Mouse (Mus musculus) midbrain, embryonic 15.5 days (tissue): ENCODE results near the gene Cpsf7. TPM values are rescaled to one million over a fixed set of nuclear protein-coding genes. Genes with fewer than 3 reads are reported as not detected.

Experiments used
- ATAC-seq: fragments of 200-750 bp; cut with Nextera tagmentation; replicated peaks from 2 replicates; pipeline ENCODE4 v1.8.0; 2017; ENCODE audit warnings: moderate TSS enrichment
- H3K27ac ChIP-seq: fragments of 300-500 bp; sonication (generic); 2 replicates; pipeline ENCODE4 v1.5.1; 2015; ENCODE audit warnings: mild to moderate bottlenecking, inconsistent platforms
- H3K27me3 ChIP-seq: fragments of 300-500 bp; sonication (generic); replicated peaks from 2 replicates; pipeline ENCODE4 v1.6.1; 2015; ENCODE audit warnings: inconsistent platforms
- H3K36me3 ChIP-seq: fragments of 300-500 bp; sonication (generic); replicated peaks from 2 replicates; pipeline ENCODE4 v1.6.1; 2015; ENCODE audit warnings: inconsistent platforms
- H3K4me1 ChIP-seq: fragments of 300-500 bp; sonication (generic); 2 replicates; pipeline ENCODE4 v1.6.1; 2015; ENCODE audit warnings: inconsistent platforms
- H3K4me2 ChIP-seq: fragments of 300-500 bp; sonication (generic); 2 replicates; pipeline ENCODE4 v1.6.1; 2015; ENCODE audit warnings: inconsistent platforms, mild to moderate bottlenecking, moderate library complexity
- H3K4me3 ChIP-seq: fragments of 300-500 bp; sonication (generic); 2 replicates; pipeline ENCODE4 v1.5.1; 2015; ENCODE audit warnings: mild to moderate bottlenecking, inconsistent platforms
- H3K9ac ChIP-seq: fragments of 300-500 bp; sonication (generic); 2 replicates; pipeline ENCODE4 v1.6.1; 2015; ENCODE audit warnings: mild to moderate bottlenecking, inconsistent platforms
- H3K9me3 ChIP-seq: fragments of 300-500 bp; sonication (generic); 2 replicates; pipeline ENCODE4 v1.6.1; 2016; ENCODE audit warnings: inconsistent platforms
- WGBS: fragments of 180-500 bp; shearing (Covaris S2); methylation state at CpG from one replicate; pipeline ENCODE4 v1.1.7; 2015; ENCODE audit warnings: mixed read lengths; 5-methylcytosine and 5-hydroxymethylcytosine counted together
- polyA plus RNA-seq: library from polyadenylated mRNA; unstranded; fragments of >200 nt; fragmentation: Nextera tagmentation; extraction: Ambion mirVana; gene quantifications from 2 replicates; pipeline ENCODE4 v1.2.1, GENCODE M21; 2015

The Cpsf7 gene
- polyA plus RNA-seq, 1 experiment from 2014 or later = 58.9 TPM

- Histone ChIP-seq H3K9ac (no peak overlapping the region), H3K27me3 (no peaks in the 10 kb centered on the region), H3K4me1 (no peaks in the 10 kb centered on the region), H3K36me3 (no peaks in the 10 kb centered on the region), H3K4me3 (no peak overlapping the region), H3K27ac (no peak overlapping the region), H3K9me3 (no peaks in the 10 kb centered on the region), H3K4me2 (no peak overlapping the region)
- no peak for ATAC-seq
- WGBS = 66% methylated on average over 5 of the region's 5 CpGs
These were observed 37.3 kb downstream of the Cpsf7 start for GRCm38 (mm10) chr19:10562351-10562750.

DNA sequence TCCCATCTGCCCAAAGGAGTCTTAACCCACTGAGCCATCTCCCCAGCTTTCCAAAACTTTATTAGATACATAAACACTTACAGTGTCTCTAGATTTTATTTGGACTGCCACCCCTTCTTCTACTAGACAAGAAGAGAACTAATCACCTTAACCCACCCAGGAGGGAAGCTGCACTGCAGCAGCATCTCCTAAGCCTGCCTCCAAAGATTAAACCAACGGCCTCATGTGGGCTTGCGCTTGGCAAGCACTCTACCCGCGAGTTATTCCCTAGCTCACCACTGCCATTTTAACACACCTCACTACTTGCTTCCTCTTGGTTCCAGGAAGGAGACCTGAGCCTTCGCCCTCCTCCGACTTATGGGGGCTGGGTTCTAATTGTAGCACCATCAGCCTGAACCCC lies 39.2 kb downstream of the Cpsf7 start:
- 0 out of 2 replicates have a peak, but pooled peaks cover 4% of the 10 kb centered on the region for H3K36me3 ChIP-seq
- H3K4me2 ChIP-seq = no peak overlapping the region
- H3K27me3 ChIP-seq = no peaks in the 10 kb centered on the region
- H3K9ac ChIP-seq = no peak overlapping the region
- no peaks in the 10 kb centered on the region for H3K4me1 ChIP-seq
- H3K4me3 ChIP-seq = no peak overlapping the region
- no peaks in the 10 kb centered on the region for H3K9me3 ChIP-seq
- WGBS = 79% methylated on average over 6 of the region's 6 CpGs
- no peak for ATAC-seq
- H3K27ac ChIP-seq = no peak overlapping the region

DNA sequence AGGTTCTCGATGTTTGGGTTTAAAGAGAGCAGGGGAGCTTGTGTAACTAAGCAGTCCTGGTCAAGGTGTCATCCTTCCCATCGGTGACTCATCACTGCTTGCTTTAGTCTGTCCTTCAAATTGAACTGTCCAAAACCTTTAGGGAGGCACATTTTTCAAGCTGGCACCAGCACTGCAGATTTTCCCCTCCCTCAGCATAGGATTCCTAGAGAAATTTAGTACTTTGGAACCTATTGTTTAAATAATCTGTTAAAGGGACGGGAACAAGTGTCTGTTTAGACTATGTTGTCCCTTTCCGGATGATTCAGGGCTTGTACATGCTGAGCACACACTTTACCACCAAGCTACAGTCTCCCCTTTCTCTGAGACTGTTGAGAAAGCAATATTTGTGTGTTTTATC lies 40.2 kb downstream of the Cpsf7 start:
- Histone ChIP-seq H3K9me3 (no peaks in the 10 kb centered on the region), H3K27ac (no peak overlapping the region), H3K9ac (no peak overlapping the region), H3K36me3 (peaks cover 9% of the 10 kb centered on the region; the same call in 1 of the 2 replicates), H3K4me2 (no peak overlapping the region), H3K4me3 (no peak overlapping the region), H3K27me3 (no peaks in the 10 kb centered on the region), H3K4me1 (no peaks in the 10 kb centered on the region)
- no peak for ATAC-seq
- WGBS = 88% methylated on average over 4 of the region's 4 CpGs

GRCm38 (mm10) chr19:10569627-10570026 lies 44.6 kb downstream of the Cpsf7 start:
- no peak for ATAC-seq
- H3K9me3 ChIP-seq = no peaks in the 10 kb centered on the region
- H3K9ac ChIP-seq = no peak overlapping the region
- H3K36me3 ChIP-seq = peaks cover 45% of the 10 kb centered on the region; the same call in 1 of the 2 replicates
- H3K27me3 ChIP-seq = no peaks in the 10 kb centered on the region
- no peaks in the 10 kb centered on the region for H3K4me1 ChIP-seq
- WGBS = 95% methylated on average over 6 of the region's 6 CpGs
- no peak overlapping the region for H3K4me3 ChIP-seq
- no peak overlapping the region for H3K4me2 ChIP-seq
- no peak overlapping the region for H3K27ac ChIP-seq

GRCm38 (mm10) chr19:10576690-10577561 lies 51.9 kb downstream of the Cpsf7 start, which contains the start of the genes Cyb561a3 and Tmem138:
Gene Cyb561a3, plus strand, starts transcription at chr19:10577172.
Gene Tmem138, minus strand, starts transcription at chr19:10577362.
- H3K9me3 ChIP-seq = no peaks in the 10 kb centered on the region
- peaks cover 26% of the 10 kb centered on the region for H3K4me1 ChIP-seq
- peak within 1 kb of the TSS; percentile 69 for H3K4me3 ChIP-seq
- peaks cover 25% of the 10 kb centered on the region for H3K36me3 ChIP-seq
- peak within 1 kb of the TSS; percentile 96 for H3K27ac ChIP-seq
- under 1% methylated on average over 44 of the region's 44 CpGs for WGBS
- peak; percentile 97 for ATAC-seq
- H3K4me2 ChIP-seq = peak within 1 kb of the TSS; percentile 75
- peak within 1 kb of the TSS; percentile 74 for H3K9ac ChIP-seq
- no peaks in the 10 kb centered on the region for H3K27me3 ChIP-seq

GRCm38 (mm10) chr19:10580102-10580501 lies 55.0 kb downstream of the Cpsf7 start:
- no peak for ATAC-seq
- no peak overlapping the region for H3K4me2 ChIP-seq
- no peaks in the 10 kb centered on the region for H3K9me3 ChIP-seq
- peaks cover 26% of the 10 kb centered on the region for H3K4me1 ChIP-seq
- peaks cover 1% of the 10 kb centered on the region; the same call in 1 of the 2 replicates for H3K36me3 ChIP-seq
- H3K27ac ChIP-seq = no peak overlapping the region
- H3K4me3 ChIP-seq = no peak overlapping the region
- H3K27me3 ChIP-seq = no peaks in the 10 kb centered on the region
- H3K9ac ChIP-seq = no peak overlapping the region
- 83% methylated on average over 3 of the region's 3 CpGs for WGBS

DNA sequence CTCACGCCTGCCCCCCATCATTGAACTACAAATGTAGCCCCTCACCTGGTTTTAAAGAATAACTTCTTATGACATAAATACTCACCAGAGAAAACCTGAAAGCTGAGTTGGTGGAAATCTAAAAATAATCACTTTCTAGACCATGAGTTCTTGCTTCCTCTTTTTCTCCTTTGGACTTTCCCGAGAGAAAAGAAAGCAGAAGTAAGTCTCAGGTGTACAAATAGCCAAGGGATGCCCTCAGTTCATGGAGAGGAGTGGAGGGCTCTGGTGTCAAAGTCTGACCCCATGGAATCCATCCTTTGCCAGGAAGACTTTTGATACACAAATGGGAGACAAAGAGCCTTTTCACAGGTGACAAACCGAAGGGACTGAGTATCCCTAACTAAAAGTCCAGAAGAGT lies 55.7 kb downstream of the Cpsf7 start:
- Histone ChIP-seq H3K4me1 (peaks cover 20% of the 10 kb centered on the region), H3K36me3 (no peaks in the 10 kb centered on the region; the same call in 1 of the 2 replicates), H3K27ac (no peak overlapping the region), H3K4me3 (no peak overlapping the region), H3K4me2 (no peak overlapping the region), H3K9ac (no peak overlapping the region), H3K27me3 (no peaks in the 10 kb centered on the region), H3K9me3 (no peaks in the 10 kb centered on the region)
- 76% methylated on average over 3 of the region's 3 CpGs for WGBS
- no peak for ATAC-seq

DNA sequence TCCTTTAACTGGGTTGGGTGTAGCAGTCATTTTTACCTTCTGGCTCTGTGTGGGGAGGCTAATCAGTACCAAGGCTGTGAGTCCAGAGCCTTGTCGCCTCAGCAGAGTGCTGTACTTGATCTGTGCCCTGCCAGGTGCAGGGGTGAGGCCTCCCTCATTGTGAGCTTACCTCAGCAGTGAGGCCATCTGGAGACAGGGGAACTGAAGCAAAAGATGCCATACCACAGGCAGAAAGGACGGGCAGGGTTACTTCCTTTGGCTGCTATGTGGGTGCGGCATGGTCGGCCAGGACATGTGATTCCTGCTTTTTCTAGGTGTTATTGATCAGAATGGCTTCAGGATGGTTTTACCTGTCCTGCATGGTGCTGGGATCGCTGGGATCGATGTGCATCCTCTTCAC lies 56.9 kb downstream of the Cpsf7 start:
- Histone ChIP-seq H3K36me3 (no peaks in the 10 kb centered on the region; the same call in 1 of the 2 replicates), H3K9me3 (no peaks in the 10 kb centered on the region), H3K27ac (no peak overlapping the region), H3K4me1 (peaks cover 13% of the 10 kb centered on the region), H3K27me3 (no peaks in the 10 kb centered on the region), H3K9ac (no peak overlapping the region), H3K4me3 (no peak overlapping the region), H3K4me2 (no peak overlapping the region)
- WGBS = 84% methylated on average over 6 of the region's 6 CpGs
- ATAC-seq = no peak

DNA sequence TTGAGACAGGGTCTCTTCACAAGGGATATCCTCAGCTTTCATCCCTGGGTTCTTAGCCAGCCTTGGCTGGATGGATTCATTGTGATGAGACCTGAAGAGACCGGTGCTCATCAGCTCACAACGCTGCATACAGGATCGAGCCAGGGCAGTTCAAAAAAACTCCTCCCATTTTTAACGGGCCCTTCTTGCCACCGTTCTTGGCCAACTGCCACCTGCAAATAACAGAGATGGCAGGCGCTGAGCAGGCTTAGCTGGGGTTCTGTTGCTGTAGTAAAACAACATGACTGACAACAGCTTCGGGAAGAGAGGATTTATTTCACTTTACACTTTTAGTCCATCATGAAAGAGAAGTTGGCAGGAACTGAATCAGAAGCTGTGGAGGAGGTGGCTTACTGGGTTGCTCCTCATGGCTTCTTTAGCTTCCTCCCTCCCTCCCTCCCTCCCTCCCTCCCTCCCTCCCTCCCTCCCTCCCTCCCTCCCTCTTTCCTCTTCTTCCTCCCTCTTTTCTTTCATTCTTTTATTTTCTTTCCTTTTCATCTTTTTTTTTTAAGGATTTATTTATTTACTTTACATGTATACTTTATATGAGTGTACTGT lies 58.6 kb downstream of the Cpsf7 start:
- ATAC-seq = no peak
- Histone ChIP-seq H3K4me3 (no peak overlapping the region), H3K27ac (no peak overlapping the region), H3K36me3 (no peaks in the 10 kb centered on the region; the same call in 1 of the 2 replicates), H3K9me3 (no peaks in the 10 kb centered on the region), H3K4me1 (peaks cover 2% of the 10 kb centered on the region; the same call in 1 of the 2 replicates), H3K4me2 (no peak overlapping the region), H3K27me3 (no peaks in the 10 kb centered on the region), H3K9ac (no peak overlapping the region)
- 54% methylated on average over 7 of the region's 7 CpGs for WGBS

GRCm38 (mm10) chr19:10585112-10585511 lies 60.0 kb downstream of the Cpsf7 start:
- no peak overlapping the region for H3K4me2 ChIP-seq
- H3K27ac ChIP-seq = no peak overlapping the region
- no peaks in the 10 kb centered on the region for H3K27me3 ChIP-seq
- no peaks in the 10 kb centered on the region; the same call in 1 of the 2 replicates for H3K36me3 ChIP-seq
- 91% methylated on average over 8 of the region's 8 CpGs for WGBS
- H3K4me3 ChIP-seq = no peak overlapping the region
- no peak for ATAC-seq
- H3K9me3 ChIP-seq = no peaks in the 10 kb centered on the region
- H3K4me1 ChIP-seq = no peaks in the 10 kb centered on the region
- no peak overlapping the region for H3K9ac ChIP-seq

DNA sequence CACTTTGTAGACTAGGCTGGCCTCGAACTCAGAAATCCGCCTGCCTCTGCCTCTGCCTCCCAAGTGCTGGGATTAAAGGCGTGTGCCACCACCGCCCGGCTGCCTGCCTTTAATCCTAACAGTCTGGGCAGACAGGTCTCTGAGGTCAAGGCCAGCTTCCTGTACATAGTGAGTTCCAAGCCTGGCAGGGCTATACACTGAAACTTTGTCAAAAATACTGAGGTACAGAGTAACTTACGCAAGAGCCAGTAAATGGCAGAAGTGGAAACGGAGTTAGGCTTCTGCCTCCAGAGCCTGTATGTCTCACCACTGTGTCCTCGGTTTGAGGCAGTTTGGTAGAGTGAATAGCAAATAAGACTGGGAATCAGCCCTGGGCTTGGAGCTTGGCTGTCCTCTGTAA lies 62.2 kb downstream of the Cpsf7 start:
- Histone ChIP-seq H3K4me2 (no peak overlapping the region), H3K9ac (no peak overlapping the region), H3K4me3 (no peak overlapping the region), H3K9me3 (no peaks in the 10 kb centered on the region), H3K4me1 (no peaks in the 10 kb centered on the region), H3K27ac (no peak overlapping the region), H3K27me3 (no peaks in the 10 kb centered on the region), H3K36me3 (no peaks in the 10 kb centered on the region)
- ATAC-seq = no peak
- 93% methylated on average over 8 of the region's 8 CpGs for WGBS

DNA sequence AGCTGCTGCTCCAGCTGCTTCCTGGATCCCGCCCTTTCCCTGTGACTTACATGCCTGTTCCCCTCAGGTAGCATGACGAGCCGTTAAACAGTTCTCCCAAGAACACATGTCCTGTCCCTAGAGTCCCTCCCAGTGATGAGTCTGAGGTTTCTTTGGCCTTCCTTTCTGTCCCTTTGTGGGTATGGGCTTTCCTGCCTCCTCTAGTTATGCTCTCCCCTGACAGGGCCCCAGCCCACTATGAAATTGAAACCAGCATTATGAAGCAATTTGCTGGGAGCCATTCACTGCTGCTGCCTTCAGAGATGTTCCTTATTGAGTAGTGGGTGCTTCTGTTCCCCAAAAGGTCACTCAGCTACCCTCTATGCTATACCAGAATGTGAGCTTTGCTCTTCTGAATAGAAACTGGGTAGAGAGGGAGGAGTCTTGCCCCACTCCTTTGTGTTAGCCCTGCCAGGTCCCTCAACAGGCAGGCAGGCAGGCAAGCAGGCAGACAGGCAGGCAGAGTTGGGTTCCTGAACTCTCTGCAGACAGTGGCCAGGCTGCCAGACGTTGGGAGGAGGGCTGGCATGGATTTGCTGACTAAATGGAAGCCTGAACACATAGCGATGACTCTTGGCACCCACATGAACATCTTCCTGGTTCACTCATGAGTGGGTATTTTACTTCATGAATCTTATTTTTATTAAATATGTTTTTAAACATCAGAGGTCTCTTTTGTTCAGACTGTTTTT lies 64.2 kb downstream of the Cpsf7 start:
- no peak for ATAC-seq
- Histone ChIP-seq H3K27ac (no peak overlapping the region), H3K36me3 (peaks cover 10% of the 10 kb centered on the region; the same call in 1 of the 2 replicates), H3K4me2 (no peak overlapping the region), H3K27me3 (no peaks in the 10 kb centered on the region), H3K9me3 (no peaks in the 10 kb centered on the region), H3K4me1 (no peaks in the 10 kb centered on the region), H3K4me3 (no peak overlapping the region), H3K9ac (no peak overlapping the region)
- 73% methylated on average over 5 of the region's 5 CpGs for WGBS
